Mouse (Mus musculus): ENCODE results near the gene Olfr1089.

The Olfr1089 gene

DNA sequence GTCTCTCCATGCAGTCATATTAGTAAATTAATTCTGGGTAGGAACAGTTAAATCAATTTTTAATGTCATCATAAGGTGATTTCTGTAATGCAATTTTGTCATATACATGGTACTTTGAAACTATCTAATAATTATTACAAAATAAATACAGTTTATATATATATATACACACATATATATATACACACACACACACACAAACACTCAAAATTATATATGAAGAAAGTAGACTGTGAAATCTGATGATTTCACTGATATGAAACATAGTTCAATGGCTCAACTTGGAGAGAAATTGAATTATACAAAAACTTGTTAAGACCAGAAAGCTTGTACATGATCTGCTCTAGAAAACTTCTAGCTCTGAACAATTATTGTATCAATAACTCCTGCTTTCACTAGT is at the start of gene Olfr1089:
Olfr1089 (minus strand) TSS at position 101 of the 400 bp plus-strand sequence.
- DNase-seq = no peak

GRCm38 (mm10) chr2:86782179-86782578 is 48.7 kb upstream of the Olfr1089 start, which contains the start of gene Olfr1093:
TSS of gene Olfr1093 (plus strand) at chr2:86782479.
- DNase-seq = no peak

- no peak for DNase-seq
Observed at GRCm38 (mm10) chr2:86761050-86761449, 27.5 kb upstream of the Olfr1089 start.

DNA sequence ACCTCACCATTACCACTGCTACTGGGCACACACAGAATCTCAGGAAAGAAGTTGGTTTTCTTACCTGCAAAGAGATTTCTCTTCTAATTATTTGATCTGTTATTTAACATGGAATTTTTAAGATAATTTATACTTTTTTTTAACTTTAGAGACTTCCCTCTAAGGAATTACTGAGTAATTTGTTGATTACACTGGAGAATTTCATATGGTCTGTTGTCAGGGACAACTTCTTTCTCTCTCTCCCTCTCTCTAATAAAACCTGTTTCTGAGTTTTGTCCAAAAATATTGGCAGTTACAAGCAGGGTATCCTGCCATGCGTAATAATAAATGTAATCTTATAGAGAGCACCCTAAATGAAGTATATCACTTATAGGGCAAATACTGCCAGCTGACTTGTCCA is 25.4 kb upstream of the Olfr1089 start, which contains the start of gene Olfr1090:
Olfr1090 (minus strand) TSS at position 101 of the 400 bp plus-strand sequence.
- DNase-seq = no peak

DNA sequence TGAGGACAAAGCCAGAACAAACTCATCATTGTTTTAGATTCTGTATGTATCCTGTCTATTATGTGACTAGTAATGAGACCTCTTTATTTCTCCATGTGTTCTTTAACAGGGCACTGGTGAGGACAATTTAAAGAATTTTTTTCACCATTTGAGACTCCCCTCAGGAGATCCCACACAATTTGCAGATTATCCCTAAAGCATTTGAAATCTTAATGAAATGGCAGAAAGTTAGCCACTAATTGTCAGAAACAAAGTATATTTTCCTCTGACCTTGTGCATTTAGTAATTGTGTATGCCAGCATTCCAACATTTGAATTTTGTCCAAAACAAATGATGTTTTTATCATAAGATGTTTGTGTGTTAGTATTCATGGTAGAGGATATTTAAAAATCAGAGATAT is 35.2 kb downstream of the Olfr1089 start, which contains the start of gene Olfr1087:
Olfr1087 (minus strand) TSS at position 101 of the 400 bp plus-strand sequence.
- DNase-seq = no peak
